In genomic region chr2:35297703-35298332, GRCm38 (mm10) we compare ENCODE assay signal across 8 mouse cellular contexts. TPM values are rescaled to one million over a fixed set of nuclear protein-coding genes. Genes with fewer than 3 reads are reported as not detected.
DNase-seq lines count a peak whose midpoint lies in the region; ATAC-seq and TF ChIP-seq lines count a peak whose summit lies in the region.

No protein-coding gene starts in this region.

- no peak overlapping the region for H3K4me3 ChIP-seq in embryonic facial prominence, embryonic 12.5 days
- H3K4me3 ChIP-seq in heart, adult 2 months: no peak overlapping the region
- H3K4me3 ChIP-seq in liver, adult 2 months (ENCODE audit: insufficient read depth, low read depth, low read length): no peak overlapping the region

- no peaks in the 10 kb centered on the region for H3K27me3 ChIP-seq in embryonic facial prominence, embryonic 12.5 days
- H3K27me3 ChIP-seq in heart, adult 2 months (ENCODE audit: control insufficient read depth, insufficient read depth, low read length): no peaks in the 10 kb centered on the region
- H3K27me3 ChIP-seq in liver, adult 2 months (ENCODE audit: control insufficient read depth, insufficient read depth, low read length): no peaks in the 10 kb centered on the region
- no peaks in the 10 kb centered on the region for H3K27me3 ChIP-seq in splenic B cell, adult 2 months (ENCODE audit: control insufficient read depth, insufficient read depth, low read length, poor library complexity, severe bottlenecking)

- no peak overlapping the region for H3K4me2 ChIP-seq in embryonic facial prominence, embryonic 12.5 days (replicated peaks)

- intact Hi-C loops in heart, adult 2 months (cut with DNase I): loop anchor here (1.0 to 10.0 kb wide), 3 partner anchors 51 to 637 kb away; partner anchors contain the start of gene 4930402F06Rik

- no peak overlapping the region for H3K27ac ChIP-seq in embryonic facial prominence, embryonic 12.5 days
- no peak overlapping the region for H3K27ac ChIP-seq in heart, adult 2 months
- H3K27ac ChIP-seq in liver, adult 2 months (replicated peaks; ENCODE audit: insufficient read depth, low read depth, low read length): no peak overlapping the region

- no peak for TF ChIP-seq POLR2A in heart, adult 2 months (IDR thresholded peaks at IDR 0.05; ENCODE audit: insufficient read depth, low read depth, low read length)
- no peak for TF ChIP-seq POLR2A in liver, adult 2 months (IDR thresholded peaks at IDR 0.05; ENCODE audit: extremely low read depth, insufficient read depth, low read length)

- H3K9me3 ChIP-seq in embryonic facial prominence, embryonic 12.5 days: no peaks in the 10 kb centered on the region

- 33% methylated on average over 15 of the region's 15 CpGs for WGBS in embryonic facial prominence, embryonic 12.5 days
- WGBS in heart, adult 2 months: 24% methylated on average over 15 of the region's 15 CpGs
- 31% methylated on average over 15 of the region's 15 CpGs for WGBS in liver, adult 2 months

- peak; percentile 19; the same call in 1 of the 2 replicates for ATAC-seq in embryonic facial prominence, embryonic 12.5 days (ENCODE audit: insufficient number of reproducible peaks, insufficient read depth, low FRiP score, low TSS enrichment)

- peak; percentile 83 to 86 for DNase-seq in B cell, adult 2 months
- peak; percentile 70 for DNase-seq in adrenal gland, postnatal 25 days
- DNase-seq in heart, adult 2 months: peak; percentile 80 to 81
- peak; percentile 76 for DNase-seq in kidney, adult 9 months
- DNase-seq in liver, adult 2 months (ENCODE audit: extremely low read depth, low read depth, low spot score): peak; percentile 35
- peak; percentile 72 to 79 for DNase-seq in natural killer cell, adult 2 months (ENCODE audit: low spot score in 2 of 2)
- DNase-seq in splenic B cell, adult 2 months (ENCODE audit: low read depth, low spot score): peak; percentile 87

- H3K79me2 ChIP-seq in heart, adult 2 months (replicated peaks; ENCODE audit: control insufficient read depth, insufficient read depth, low read length): no peaks in the 10 kb centered on the region
- H3K79me2 ChIP-seq in liver, adult 2 months (ENCODE audit: control insufficient read depth, insufficient read depth, low read length): no peaks in the 10 kb centered on the region

- no peaks in the 10 kb centered on the region for H3K4me1 ChIP-seq in embryonic facial prominence, embryonic 12.5 days
- H3K4me1 ChIP-seq in heart, adult 2 months (ENCODE audit: control insufficient read depth, insufficient read depth, low read length): no peaks in the 10 kb centered on the region; the same call in 1 of the 2 replicates
- no peaks in the 10 kb centered on the region for H3K4me1 ChIP-seq in liver, adult 2 months (ENCODE audit: control insufficient read depth, insufficient read depth, low read length)

- H3K36me3 ChIP-seq in embryonic facial prominence, embryonic 12.5 days: peaks cover 18% of the 10 kb centered on the region; the same call in 1 of the 2 replicates
- no peaks in the 10 kb centered on the region for H3K36me3 ChIP-seq in heart, adult 2 months (ENCODE audit: control insufficient read depth, insufficient read depth, low read length)
- no peaks in the 10 kb centered on the region for H3K36me3 ChIP-seq in liver, adult 2 months (ENCODE audit: control insufficient read depth, insufficient read depth, low read length)
- peaks cover 2% of the 10 kb centered on the region for H3K36me3 ChIP-seq in splenic B cell, adult 2 months (ENCODE audit: control insufficient read depth, insufficient read depth, low read length, poor library complexity, severe bottlenecking)

- peak; percentile 92 for TF ChIP-seq EP300 in heart, adult 2 months (IDR thresholded peaks at IDR 0.05; ENCODE audit: insufficient read depth, low read depth, low read length)

- H3K9ac ChIP-seq in embryonic facial prominence, embryonic 12.5 days: no peak overlapping the region
- H3K9ac ChIP-seq in heart, adult 2 months (ENCODE audit: low read depth, low read length): no peak overlapping the region
- H3K9ac ChIP-seq in liver, adult 2 months (ENCODE audit: low read depth, low read length): no peak overlapping the region

- TF ChIP-seq CTCF in heart, adult 2 months (IDR thresholded peaks at IDR 0.05): no peak; the same call in 1 of the 2 replicates
- TF ChIP-seq CTCF in liver, adult 2 months (IDR thresholded peaks at IDR 0.05; ENCODE audit: low read depth, low read length): peak; percentile 100

RNA-seq across cellular contexts. Expression of gene Stom, which starts 39.0 kb away (rescaled TPM):
- total RNA-seq in adrenal gland, postnatal 25 days (2021): 42.9 and 45.4 TPM in 2 replicates
- 24.1 and 25.2 TPM in 2 replicates for polyA plus RNA-seq in embryonic facial prominence, embryonic 12.5 days (2016; fragmentation: Nextera tagmentation; extraction: Ambion mirVana)
- 10 to 100 TPM; 82.4 to 87.5 TPM for total RNA-seq in heart, adult 2 months (2021)
- 75.6 and 147 TPM in 2 replicates for polyA plus RNA-seq in heart, adult 2 months (2012; rRNA removed)
- 42.4 and 46.7 TPM in 2 replicates for total RNA-seq in liver, adult 2 months (2014; rRNA removed)
- 34.2 and 40.3 TPM in 2 replicates for polyA plus RNA-seq in liver, adult 2 months (2012; rRNA removed)

RNA-seq across cellular contexts. Expression of gene Gsn, which starts 41.6 kb away (rescaled TPM):
- 181 and 185 TPM in 2 replicates for total RNA-seq in adrenal gland, postnatal 25 days (2021)
- polyA plus RNA-seq in embryonic facial prominence, embryonic 12.5 days (2016; fragmentation: Nextera tagmentation; extraction: Ambion mirVana): 130 and 133 TPM in 2 replicates
- 1,000 to 10,000 TPM in 1 of 2 experiments, 100 to 1,000 TPM in 1; 878 to 1,097 TPM for total RNA-seq in heart, adult 2 months (2021)
- 1,373 and 1,759 TPM in 2 replicates for polyA plus RNA-seq in heart, adult 2 months (2012; rRNA removed)
- 16.9 and 22.8 TPM in 2 replicates for total RNA-seq in liver, adult 2 months (2014; rRNA removed)
- polyA plus RNA-seq in liver, adult 2 months (2012; rRNA removed): 20.9 and 22.5 TPM in 2 replicates

Comparison
In these comparisons a context has a peak if more than half of its experiments do, and no peak if none do; other contexts are left out.
1. DNase-seq: peak in every context shown above with its lines; median percentile 87 in splenic B cell, adult 2 months; 84 in B cell, adult 2 months; 80 in heart, adult 2 months; 76 in kidney, adult 9 months; 76 in natural killer cell, adult 2 months; 70 in adrenal gland, postnatal 25 days; 35 in liver, adult 2 months.